Mouse (Mus musculus): Measurements from ENCODE around the gene Ptpn5.

The Ptpn5 gene

GRCm38 (mm10) chr7:47059339-47059738, 74.1 kb downstream of the Ptpn5 start:
- in situ Hi-C loops (cut with MseI, MboI): no loop called here

DNA sequence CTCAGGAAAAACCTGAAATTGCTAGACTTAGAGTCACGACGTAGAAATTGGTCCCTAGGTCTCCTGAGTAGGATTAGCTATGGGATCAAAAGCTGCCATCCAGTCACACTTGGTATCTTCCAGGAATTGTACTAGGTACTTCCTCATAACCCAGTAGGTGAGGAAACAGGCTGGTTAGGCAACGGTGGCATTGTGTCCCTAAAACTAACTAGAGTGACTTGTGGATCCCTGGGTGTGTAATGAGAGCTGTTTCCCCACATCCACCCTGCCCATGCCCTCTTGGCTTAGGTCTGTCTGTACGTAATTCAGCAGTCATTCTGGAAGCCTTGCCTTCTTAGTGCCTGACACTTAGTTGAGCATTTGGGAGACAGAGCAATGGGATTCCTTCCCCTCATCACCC, 77.2 kb downstream of the Ptpn5 start:
- in situ Hi-C loops (cut with MseI, MboI): no loop called here

GRCm38 (mm10) chr7:47055744-47056143, 77.7 kb downstream of the Ptpn5 start:
- in situ Hi-C loops (cut with MseI, MboI): no loop called here

- in situ Hi-C loops (cut with MseI, MboI): no loop called here
These were observed 78.8 kb downstream of the Ptpn5 start for GRCm38 (mm10) chr7:47054666-47055065.

DNA sequence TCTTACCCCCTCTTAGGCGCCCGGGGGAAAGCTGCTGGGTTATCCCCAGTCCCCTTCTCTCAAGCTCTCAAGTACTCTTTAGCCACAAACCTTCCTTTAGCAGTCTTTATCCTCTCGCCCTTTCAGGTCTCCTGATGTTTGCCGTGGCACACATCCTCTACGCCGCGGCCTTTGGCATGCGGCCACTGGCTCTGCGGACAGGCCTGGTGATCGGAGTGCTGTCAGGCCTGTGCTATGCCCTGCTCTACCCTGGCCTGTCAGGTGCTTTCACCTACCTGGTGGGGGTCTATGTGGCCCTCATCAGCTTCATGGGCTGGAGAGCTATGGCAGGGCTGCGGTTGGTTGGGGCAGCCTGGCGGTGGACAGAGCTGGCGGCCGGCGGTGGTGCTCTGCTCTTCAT, 80.2 kb downstream of the Ptpn5 start:
- in situ Hi-C loops (cut with MseI, MboI): no loop called here

DNA sequence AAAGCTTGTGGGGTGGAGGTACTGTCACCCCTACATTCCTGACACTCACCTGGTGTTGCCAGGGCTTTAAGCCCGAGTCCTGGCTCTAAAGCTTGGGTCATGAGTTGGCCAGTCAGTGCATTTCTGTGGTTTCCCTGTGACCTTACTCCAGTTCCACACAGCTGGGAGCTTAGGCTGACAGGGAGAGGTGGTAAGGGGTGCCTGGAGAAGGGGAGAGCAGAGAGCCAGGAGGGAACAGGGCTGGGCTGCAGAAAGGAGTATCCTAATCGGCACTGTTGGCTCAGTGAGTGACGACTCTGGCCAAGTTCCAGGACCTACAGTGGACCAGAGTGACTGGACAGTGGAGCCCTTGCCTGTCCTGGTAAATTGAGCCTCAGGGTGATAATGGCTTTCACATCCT, 81.2 kb downstream of the Ptpn5 start:
- in situ Hi-C loops (cut with MseI, MboI): no loop called here

- in situ Hi-C loops (cut with MseI, MboI): no loop called here
These were observed 81.9 kb downstream of the Ptpn5 start for GRCm38 (mm10) chr7:47051404-47052151.

DNA sequence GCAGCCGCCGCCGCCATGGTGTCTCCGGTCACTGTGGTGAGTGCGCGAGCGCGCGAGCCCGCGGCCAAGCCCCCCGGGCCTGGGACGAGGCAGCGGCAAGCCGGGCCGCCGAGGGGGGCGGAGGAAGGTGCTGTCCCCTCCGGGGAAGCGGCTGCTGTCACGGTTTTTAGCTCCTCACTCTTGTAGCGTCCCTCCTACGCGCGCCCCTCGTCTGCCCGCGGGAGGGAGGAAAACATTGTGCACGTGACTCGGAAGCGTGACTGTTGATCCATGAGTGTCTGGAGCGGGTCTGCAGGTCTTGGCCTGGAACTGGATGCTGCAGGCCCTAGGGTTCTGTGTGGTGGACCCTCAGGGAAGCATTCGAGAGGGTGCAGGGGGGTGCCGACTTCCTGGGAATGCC, 82.7 kb downstream of the Ptpn5 start:
- in situ Hi-C loops (cut with MseI, MboI): no loop called here

DNA sequence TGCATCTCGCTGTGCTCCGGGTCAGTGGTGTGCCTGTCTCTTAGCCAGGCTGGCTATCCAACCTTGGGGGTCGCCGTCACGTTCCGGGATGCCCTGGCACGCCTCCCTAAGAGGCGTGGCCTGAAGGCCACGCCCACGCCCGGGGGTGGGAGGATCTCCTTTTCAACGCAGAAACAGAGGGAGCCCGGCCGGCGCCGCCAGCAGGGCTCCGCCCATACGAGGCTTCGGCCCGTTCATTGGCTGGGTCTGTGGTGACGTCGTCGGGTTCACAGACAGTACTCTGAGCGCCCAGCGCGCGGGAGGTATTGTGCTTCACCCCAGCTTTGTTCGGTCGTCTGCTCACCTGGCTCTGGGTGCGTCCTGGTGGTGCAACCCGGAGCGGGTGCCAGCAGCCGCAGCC, 83.1 kb downstream of the Ptpn5 start, which contains the start of gene Tmem86a:
Gene Tmem86a, plus strand, starts transcription at position 236 of the 400 bp plus-strand sequence.
- in situ Hi-C loops (cut with MseI, MboI): no loop called here

DNA sequence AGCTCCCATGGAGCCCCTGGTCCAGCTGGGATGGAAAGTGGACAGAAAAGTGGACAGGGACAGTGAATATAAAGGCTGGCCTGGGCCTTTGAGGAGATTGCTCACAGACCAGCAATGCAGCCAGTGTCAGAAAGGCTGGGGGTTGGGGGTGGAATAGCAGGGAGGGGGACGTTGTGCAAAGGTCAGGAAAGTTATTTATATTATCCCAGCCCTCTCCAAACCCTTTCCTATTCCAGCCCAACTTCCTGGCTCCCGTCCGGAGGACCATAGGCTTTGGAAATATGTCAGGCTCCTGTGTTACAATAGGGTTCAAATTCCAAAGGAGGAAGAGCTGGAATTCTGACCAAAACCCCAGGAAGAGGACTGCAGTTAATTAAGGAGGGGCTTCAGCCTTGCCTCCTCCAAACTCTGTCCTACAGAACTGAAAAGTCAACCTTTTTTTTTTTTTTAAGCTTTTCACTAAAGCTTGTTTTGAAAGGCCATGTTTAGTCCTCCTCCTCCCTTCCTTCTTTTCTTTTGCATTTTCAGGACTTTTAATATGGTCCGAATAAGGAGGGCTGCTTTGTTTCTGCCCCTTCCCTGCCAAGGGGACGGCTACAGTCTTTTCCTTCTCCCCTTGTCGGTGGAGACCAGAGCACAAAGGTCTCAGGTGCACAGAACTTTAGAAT, 90.5 kb downstream of the Ptpn5 start:
- in situ Hi-C loops (cut with MseI, MboI): no loop called here

DNA sequence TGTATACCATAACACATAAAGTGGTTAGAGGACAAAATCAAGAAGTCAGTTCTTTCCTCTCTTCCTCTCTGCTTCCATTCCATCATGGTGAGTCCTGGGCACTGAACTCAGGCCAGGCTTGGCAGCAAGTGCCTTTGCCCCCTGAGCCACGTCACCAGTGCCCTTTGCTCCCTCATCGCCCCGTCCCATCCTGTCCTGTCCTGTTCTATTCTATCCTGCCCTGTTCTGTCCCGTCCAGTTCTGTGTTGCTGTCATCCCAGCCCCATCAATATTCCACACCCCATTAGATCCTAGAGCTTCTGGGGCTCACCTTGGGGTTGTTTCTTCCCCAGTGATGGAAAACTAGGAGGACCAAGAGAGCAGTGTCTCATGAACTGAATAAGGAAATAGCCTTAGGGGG, 91.4 kb downstream of the Ptpn5 start:
- in situ Hi-C loops (cut with MseI, MboI): no loop called here

- in situ Hi-C loops (cut with MseI, MboI): no loop called here
These were observed 91.8 kb downstream of the Ptpn5 start for GRCm38 (mm10) chr7:47041706-47042105.

- in situ Hi-C loops (cut with MseI, MboI): no loop called here
These were observed 98.1 kb downstream of the Ptpn5 start for GRCm38 (mm10) chr7:47035426-47035825.

- in situ Hi-C loops (cut with MseI, MboI): no loop called here
These were observed 98.6 kb downstream of the Ptpn5 start for GRCm38 (mm10) chr7:47034785-47035384.

DNA sequence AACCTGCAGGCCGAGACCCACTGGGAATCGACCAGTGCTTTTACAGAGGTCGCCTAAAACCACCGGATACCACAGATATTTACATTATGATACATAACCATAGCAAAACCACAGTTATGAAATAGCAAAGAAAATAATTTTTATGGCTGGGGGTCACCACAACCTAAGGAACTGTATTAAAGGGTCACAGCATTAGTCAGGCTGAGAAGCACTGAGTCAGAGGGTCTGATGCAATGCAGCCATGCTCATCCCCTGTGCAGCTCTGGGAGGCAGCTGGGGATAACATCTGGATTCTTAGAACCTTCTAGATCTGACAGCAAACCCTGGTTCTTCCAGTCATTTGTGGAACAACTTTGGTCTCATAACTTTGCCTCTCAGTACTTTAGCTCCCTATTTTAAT, 102.1 kb downstream of the Ptpn5 start:
- in situ Hi-C loops (cut with MseI, MboI): no loop called here

GRCm38 (mm10) chr7:47030517-47031193, 102.8 kb downstream of the Ptpn5 start:
- in situ Hi-C loops (cut with MseI, MboI): no loop called here
